Mouse (Mus musculus) T-helper 1 cell (primary cell): ENCODE measurements around the gene Clcn2.
"Not testable (repeated sequence)": the region's sequence is repeated elsewhere in the genome, so short reads cannot be mapped to it uniquely, and the experiment has no call there.

Experiments
- in situ Hi-C: fragments of 300-600 bp; cut with MboI, MseI; formaldehyde crosslinking; loops from one replicate; pipeline ENCODE4 v1.15.1; 2025; ENCODE audit warnings: high pct_unique_total_duplicates

The Clcn2 gene

GRCm38 (mm10) chr16:20668013-20668412 lies 49.5 kb downstream of the Clcn2 start, which contains the start of gene Eif4g1:
Gene Eif4g1, plus strand, starts transcription at chr16:20668313.
- in situ Hi-C loops: not testable (repeated sequence)

GRCm38 (mm10) chr16:20657661-20658060 lies 59.9 kb downstream of the Clcn2 start:
- in situ Hi-C loops: no loop called here

- in situ Hi-C loops: no loop called here
Measured at GRCm38 (mm10) chr16:20653315-20653714, 64.2 kb downstream of the Clcn2 start.
